Mouse (Mus musculus) T-helper 2 cell (primary cell): Measurements from ENCODE around the gene Mical2.

Experiments
- in situ Hi-C: fragments of 300-600 bp; cut with MboI, MseI; formaldehyde crosslinking; loops from one replicate; pipeline ENCODE4 v1.15.1; 2025; ENCODE audit warnings: high pct_unique_total_duplicates

Gene Mical2

GRCm38 (mm10) chr7:112275093-112275492 lies 49.4 kb downstream of the Mical2 start:
- in situ Hi-C loops: no loop called here

- in situ Hi-C loops: no loop called here
Measured at GRCm38 (mm10) chr7:112275883-112276282, 50.2 kb downstream of the Mical2 start.

- in situ Hi-C loops: no loop called here
Measured at GRCm38 (mm10) chr7:112276823-112277222, 51.2 kb downstream of the Mical2 start.

- in situ Hi-C loops: no loop called here
Measured at GRCm38 (mm10) chr7:112278648-112279047, 53.0 kb downstream of the Mical2 start.

- in situ Hi-C loops: no loop called here
Measured at GRCm38 (mm10) chr7:112280474-112280873, 54.8 kb downstream of the Mical2 start.

GRCm38 (mm10) chr7:112283606-112284310 lies 58.1 kb downstream of the Mical2 start:
- in situ Hi-C loops: no loop called here

- in situ Hi-C loops: no loop called here
Measured at GRCm38 (mm10) chr7:112285573-112285972, 59.9 kb downstream of the Mical2 start.

GRCm38 (mm10) chr7:112288352-112289107 lies 62.9 kb downstream of the Mical2 start:
- in situ Hi-C loops: no loop called here

GRCm38 (mm10) chr7:112289514-112289913 lies 63.9 kb downstream of the Mical2 start:
- in situ Hi-C loops: no loop called here

- in situ Hi-C loops: no loop called here
Measured at GRCm38 (mm10) chr7:112289990-112290389, 64.3 kb downstream of the Mical2 start.

GRCm38 (mm10) chr7:112293456-112294104 lies 67.9 kb downstream of the Mical2 start:
- in situ Hi-C loops: no loop called here

- in situ Hi-C loops: no loop called here
Measured at GRCm38 (mm10) chr7:112295426-112296221, 70.0 kb downstream of the Mical2 start.

- in situ Hi-C loops: no loop called here
Measured at GRCm38 (mm10) chr7:112298032-112298431, 72.4 kb downstream of the Mical2 start.

GRCm38 (mm10) chr7:112298871-112299422 lies 73.3 kb downstream of the Mical2 start:
- in situ Hi-C loops: no loop called here

GRCm38 (mm10) chr7:112299521-112300096 lies 74.0 kb downstream of the Mical2 start:
- in situ Hi-C loops: no loop called here

GRCm38 (mm10) chr7:112300141-112300540 lies 74.5 kb downstream of the Mical2 start:
- in situ Hi-C loops: no loop called here

GRCm38 (mm10) chr7:112301052-112301451 lies 75.4 kb downstream of the Mical2 start:
- in situ Hi-C loops: no loop called here

- in situ Hi-C loops: no loop called here
Measured at GRCm38 (mm10) chr7:112304382-112304781, 78.7 kb downstream of the Mical2 start.

- in situ Hi-C loops: no loop called here
Measured at GRCm38 (mm10) chr7:112309289-112310016, 83.8 kb downstream of the Mical2 start.

- in situ Hi-C loops: no loop called here
Measured at GRCm38 (mm10) chr7:112310017-112310360, 84.3 kb downstream of the Mical2 start.
